Mouse (Mus musculus) testis, postnatal 14 days (tissue): Measurements from ENCODE around the gene Efcab5.

Source experiments
- DNase-seq: peaks from one replicate; pipeline ENCODE4 v3.0.0; 2021; ENCODE audit warnings: low spot score

The Efcab5 gene

DNA sequence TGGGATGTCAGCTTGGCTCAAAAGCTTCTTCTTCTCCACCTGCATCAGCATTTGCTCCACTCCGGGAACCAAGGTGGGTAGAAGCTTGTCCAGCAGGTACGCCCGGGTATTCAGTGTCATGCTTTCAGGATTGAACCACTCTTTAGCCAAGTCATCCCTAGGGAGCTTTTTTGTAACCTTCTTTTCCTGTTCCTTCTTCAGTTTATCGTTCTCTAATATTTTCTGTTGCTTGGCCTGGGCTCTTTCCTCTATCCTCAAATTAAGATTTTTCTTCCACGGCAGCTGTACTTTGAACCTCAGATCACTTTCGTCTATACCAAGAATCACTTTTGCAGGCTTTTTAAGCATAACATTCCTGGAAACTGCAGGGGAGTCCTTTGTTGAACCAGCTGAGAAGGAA, at the start of gene Efcab5:
Gene Efcab5, minus strand, starts transcription at position 101 of the 400 bp plus-strand sequence.
- no peak for DNase-seq

DNA sequence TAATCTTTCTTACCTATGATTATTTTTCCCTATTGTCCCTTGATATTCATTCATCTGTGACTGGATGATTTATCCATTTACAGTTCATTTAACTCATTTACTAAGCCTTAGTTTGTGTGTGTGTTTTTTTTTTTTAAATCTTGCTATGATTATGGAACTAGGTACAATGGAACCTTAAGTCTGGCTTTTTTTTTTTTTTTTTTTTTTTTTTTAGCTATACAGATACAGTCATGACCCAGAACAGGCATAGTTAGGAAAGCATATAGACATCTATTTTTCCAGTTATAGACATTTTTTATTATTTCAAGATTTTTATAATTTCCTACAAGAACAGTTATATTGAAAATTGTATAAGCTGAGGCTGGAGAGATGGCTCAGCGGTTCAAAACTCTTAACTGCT, 46.5 kb upstream of the Efcab5 start:
- no peak for DNase-seq

GRCm38 (mm10) chr11:77231514-77231913, 42.7 kb upstream of the Efcab5 start:
- no peak for DNase-seq

DNA sequence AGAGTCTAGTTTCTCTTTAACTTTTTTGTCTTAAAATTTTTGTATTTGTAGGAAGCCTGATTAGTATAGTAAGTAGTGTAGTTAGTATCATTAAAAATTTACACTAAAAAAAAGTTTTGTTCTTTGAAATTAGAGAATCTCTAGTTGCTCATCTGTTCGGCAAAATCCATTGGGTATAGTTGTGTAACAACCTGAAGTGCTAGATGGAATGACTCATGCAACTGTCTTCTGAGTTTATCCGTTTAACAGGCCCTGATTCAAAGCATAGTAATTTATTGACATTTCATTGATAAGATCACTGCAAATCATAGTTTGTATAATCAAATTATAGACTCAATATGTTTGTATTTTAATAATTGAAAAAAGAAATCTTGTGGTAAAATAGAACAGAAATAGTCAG, 42.0 kb upstream of the Efcab5 start:
- no peak for DNase-seq

DNA sequence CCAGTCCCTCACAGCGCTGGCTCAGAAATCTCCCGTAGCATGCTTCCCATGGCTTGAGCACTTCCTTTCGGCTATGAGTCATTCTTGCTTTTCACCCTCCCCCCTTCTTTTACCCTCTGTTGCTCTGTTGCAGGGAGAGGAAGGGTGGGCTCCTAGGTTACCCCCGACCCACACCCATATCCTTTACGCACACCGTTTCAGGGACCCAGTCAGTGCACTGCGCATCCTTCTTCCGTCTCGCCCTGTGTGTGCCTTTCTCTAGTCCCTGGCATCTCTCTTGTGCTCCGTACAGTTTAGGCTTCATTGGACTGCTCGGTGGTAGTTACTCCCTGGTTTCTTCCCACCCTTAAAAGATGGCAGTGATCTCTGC, 28.0 kb upstream of the Efcab5 start:
- no peak for DNase-seq

- DNase-seq = peak; percentile 89
Measured at GRCm38 (mm10) chr11:77215951-77216760, 27.4 kb upstream of the Efcab5 start, which contains the start of gene Ssh2. TSS of gene Ssh2 (plus strand) at chr11:77216287.

DNA sequence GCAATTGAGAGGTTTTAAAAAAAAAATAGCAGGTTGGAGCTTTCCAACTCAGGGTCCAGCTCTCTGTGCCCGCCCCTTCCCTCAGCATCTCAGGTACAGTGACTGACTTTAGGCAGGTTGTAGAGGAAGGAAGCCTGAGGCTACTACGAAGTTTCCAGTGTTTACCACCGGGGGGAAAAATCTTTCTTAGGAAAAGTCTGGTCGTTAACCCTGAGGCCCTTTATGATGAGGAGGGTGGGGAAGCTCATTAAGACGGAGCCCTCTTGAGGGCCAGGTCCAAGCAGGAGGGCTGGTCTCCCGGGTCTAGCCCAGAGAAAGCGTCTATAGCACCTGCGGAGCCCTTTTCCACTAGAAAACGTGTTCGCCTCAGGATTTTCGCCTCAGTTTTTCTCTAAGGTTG, 26.7 kb upstream of the Efcab5 start:
- DNase-seq = no peak

DNA sequence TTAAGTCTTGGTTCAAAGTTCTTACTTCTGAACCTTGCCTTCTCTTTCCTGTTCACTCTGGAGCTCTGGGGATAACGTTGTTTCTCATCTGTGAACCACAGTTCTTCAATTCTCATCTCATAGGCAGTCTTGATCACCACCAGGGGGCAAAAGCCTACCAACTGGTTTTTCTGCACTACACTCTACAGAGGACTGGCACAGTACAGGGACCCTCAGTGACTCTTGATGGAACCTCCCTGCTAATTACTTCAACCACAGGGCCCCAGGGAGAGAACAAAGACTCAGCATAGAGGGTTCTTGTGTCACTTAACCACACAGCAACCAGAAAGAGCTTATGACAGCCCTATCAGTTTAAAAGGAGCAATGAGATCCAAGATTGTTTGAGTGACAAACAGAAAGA, 26.0 kb upstream of the Efcab5 start:
- DNase-seq = peak; percentile 34

- no peak for DNase-seq
Measured at GRCm38 (mm10) chr11:77214142-77214692, 25.4 kb upstream of the Efcab5 start.

GRCm38 (mm10) chr11:77200703-77201102, 11.9 kb upstream of the Efcab5 start:
- DNase-seq = no peak

DNA sequence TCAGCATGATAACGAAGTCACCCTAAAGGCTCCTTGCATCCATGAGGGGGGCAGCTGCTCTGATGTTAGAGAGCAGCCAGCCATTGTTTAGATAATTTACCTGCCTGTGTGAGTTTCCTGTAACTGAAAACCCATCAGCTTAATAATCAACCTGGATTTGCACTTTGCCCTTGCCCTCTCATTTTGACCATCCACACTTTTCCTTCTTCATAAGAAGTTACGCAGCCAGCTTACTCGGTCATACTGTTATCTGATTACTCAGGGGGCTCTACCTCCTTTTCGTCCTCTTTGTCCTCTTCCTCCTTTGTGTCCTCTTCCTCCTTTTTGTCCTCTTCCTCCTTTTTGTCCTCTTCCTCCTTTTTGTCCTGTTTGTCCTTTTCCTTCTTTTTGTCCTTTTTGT, 10.9 kb upstream of the Efcab5 start:
- no peak for DNase-seq

GRCm38 (mm10) chr11:77196181-77197143, 7.7 kb upstream of the Efcab5 start:
- no peak for DNase-seq

DNA sequence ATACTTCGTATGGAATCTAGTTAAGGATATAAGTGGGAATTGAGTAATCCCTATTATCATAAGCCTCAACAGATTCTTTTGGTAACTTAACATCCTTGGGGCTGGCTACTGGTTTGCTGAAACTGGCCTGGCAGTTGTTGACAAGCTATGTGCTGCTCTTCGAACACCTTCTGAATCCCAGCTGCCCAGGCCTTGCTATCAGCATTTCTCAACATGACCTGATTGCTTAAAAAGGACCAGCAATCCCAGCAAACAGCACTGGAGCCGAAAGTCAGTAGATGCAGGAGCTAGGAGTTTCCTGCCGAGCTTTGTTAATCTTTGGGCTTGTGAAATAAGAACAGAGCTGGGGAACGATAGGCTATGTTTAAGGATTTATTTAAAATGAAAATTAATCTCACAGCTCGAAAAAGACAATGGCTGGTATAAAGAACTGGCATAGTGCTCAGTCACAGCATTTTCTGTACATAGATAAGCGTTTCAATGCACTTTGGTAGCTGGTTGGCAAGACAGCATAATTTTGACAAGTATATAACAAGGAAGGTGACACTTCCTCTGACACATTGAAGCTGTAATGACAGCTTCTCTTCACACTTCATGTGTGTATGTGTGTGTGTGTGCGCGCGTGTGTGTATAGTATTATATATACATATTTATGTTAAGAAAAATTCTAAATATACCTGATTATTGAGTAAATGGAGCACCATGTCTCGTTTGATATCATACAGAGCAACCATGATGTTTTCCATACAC, 6.8 kb upstream of the Efcab5 start:
- no peak for DNase-seq

GRCm38 (mm10) chr11:77194762-77195161, 6.0 kb upstream of the Efcab5 start:
- DNase-seq = no peak

DNA sequence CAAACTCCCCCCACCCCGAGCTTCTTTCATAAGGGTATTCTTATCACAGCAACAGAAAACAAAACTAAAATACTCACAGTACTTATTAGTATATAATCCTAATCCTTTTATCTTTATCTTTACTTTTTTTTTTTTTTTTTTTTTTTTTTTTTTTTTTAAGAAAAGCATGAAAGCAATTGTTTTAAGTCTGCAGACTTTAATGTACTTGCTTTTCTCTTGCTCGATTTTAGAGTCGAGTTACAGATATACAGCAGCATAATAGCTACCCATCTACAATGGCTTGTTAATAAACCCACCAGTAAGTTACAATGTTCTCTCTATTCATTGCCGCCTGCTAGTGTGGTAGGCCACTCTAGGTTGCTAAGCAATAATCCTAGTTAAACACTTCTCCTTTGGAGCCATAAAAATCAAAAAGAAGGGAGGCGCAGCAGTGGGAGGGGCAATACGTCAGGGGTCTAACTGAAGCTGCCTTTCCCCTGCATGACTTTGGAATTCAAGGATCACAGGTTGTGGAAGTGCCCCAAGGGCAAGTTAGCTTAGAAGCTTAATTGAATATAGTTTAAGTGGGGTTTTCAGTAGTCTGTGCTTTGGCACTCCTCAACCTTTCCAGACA, 5.3 kb upstream of the Efcab5 start:
- no peak for DNase-seq

DNA sequence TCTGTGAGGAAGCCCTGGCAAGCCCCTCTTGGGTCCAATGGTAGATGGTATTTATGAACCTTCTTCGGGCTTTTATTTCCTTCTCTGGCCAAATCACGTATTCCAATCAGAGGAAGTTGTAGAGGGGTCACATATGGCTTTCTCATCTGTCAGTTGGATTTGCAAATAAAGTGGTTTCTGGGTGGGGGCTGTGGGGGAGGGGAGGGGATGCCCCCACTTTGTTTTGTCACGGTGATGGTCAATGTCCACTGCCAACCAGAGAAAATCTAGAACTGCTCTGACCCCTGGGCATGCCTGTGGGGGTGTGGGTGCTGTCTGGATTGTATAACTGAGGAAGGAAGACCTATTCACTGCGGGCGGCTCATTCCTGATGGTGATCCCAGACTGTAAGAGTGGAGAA, 4.6 kb upstream of the Efcab5 start:
- DNase-seq = no peak

DNA sequence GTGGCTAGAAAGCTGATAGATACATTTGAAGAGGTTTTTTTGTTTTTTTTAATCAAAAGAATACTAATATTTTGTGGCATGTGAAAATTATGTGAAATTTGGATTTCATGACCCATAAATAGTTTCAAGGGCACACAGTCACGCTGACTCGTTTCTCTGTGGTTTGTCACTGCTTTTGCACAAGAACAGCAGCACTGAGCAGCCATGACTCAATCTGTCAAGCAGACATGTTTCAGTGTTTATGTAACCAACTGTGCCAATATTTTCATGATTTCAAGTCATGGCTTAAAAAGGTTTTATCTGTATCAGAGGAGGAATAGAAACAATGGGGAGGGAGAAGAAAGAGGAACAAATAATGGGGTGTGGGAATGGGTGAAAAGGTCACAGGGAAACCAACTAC, 3.8 kb downstream of the Efcab5 start:
- DNase-seq = no peak

GRCm38 (mm10) chr11:77182616-77183015, 6.2 kb downstream of the Efcab5 start:
- no peak for DNase-seq

DNA sequence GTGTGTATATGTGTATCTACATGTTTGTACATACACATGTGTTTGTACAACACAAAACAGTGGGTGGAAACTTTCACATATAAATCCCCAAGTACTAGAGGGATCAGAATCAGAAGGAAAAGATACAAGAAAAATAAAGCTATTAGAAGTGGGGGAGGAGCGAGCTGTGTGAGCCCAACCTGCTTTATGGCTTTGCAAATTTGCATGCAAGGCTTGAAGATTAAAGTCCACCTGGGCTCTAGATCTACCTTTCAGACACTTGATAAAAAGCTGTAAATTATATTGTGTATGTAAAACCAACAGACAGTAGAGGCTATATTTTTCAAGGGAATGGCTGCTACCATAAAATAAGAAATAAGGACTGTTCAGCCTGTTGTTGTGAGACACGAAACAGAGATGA, 6.7 kb downstream of the Efcab5 start:
- no peak for DNase-seq

GRCm38 (mm10) chr11:77181528-77181927, 7.2 kb downstream of the Efcab5 start:
- DNase-seq = no peak

GRCm38 (mm10) chr11:77180886-77181285, 7.9 kb downstream of the Efcab5 start:
- no peak for DNase-seq

- DNase-seq = no peak
Measured at GRCm38 (mm10) chr11:77179771-77180170, 9.0 kb downstream of the Efcab5 start.
